Mouse (Mus musculus) layer of hippocampus, postnatal 14 days (tissue): ENCODE measurements around the gene Rin2. TPM values are rescaled to one million over a fixed set of nuclear protein-coding genes. Genes with fewer than 3 reads are reported as not detected.

Experiments
- microRNA-seq, 2 experiments: library from miRNA; unstranded; fragments of <30 nt; microRNA quantifications; one replicate each; pipeline ENCODE4 v1.2.0; 2021
- total RNA-seq, 2 experiments: library from RNA; stranded (reverse); gene quantifications; 2 replicates each; pipeline ENCODE4 v1.2.3; 2021

Rin2 gene
- total RNA-seq, 2 experiments from 2014 or later = 29.7 to 34.3 TPM

Small RNA genes lying within 50 kb of the gene (microRNA-seq; reads per million reads assigned to microRNA genes)
- 0 reads per million in 2 experiments for gene Gm25026

Other genes starting within 250 kb of the Rin2 start
- gene Naa20, start 226.9 kb downstream of the Rin2 start, total RNA-seq = 10 to 100 TPM; 65.6 to 73.8 TPM